Mouse (Mus musculus): ENCODE measurements around the gene Cradd.

Gene Cradd

DNA sequence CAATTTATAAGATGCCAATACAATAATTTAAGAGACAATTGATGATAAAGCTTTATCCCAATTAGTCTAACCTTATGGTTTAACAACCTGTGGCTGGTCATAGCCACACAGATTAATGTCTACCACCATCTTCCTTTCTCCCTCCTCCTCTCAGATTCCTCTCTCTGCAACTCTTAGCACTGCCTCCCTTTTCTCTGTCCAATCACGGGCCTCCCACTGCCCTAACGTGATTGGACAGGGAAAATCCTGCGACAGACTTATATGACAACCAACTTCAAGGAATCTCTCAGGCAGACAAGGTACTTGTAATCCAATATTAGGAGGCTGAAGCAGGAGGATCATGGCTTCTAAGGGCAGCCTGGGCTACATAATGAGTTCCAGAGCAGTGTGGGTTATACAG lies 8.7 kb upstream of the Cradd start:
- DNase-seq (ENCODE audit: low spot score in 2 of 2) = no peak

DNA sequence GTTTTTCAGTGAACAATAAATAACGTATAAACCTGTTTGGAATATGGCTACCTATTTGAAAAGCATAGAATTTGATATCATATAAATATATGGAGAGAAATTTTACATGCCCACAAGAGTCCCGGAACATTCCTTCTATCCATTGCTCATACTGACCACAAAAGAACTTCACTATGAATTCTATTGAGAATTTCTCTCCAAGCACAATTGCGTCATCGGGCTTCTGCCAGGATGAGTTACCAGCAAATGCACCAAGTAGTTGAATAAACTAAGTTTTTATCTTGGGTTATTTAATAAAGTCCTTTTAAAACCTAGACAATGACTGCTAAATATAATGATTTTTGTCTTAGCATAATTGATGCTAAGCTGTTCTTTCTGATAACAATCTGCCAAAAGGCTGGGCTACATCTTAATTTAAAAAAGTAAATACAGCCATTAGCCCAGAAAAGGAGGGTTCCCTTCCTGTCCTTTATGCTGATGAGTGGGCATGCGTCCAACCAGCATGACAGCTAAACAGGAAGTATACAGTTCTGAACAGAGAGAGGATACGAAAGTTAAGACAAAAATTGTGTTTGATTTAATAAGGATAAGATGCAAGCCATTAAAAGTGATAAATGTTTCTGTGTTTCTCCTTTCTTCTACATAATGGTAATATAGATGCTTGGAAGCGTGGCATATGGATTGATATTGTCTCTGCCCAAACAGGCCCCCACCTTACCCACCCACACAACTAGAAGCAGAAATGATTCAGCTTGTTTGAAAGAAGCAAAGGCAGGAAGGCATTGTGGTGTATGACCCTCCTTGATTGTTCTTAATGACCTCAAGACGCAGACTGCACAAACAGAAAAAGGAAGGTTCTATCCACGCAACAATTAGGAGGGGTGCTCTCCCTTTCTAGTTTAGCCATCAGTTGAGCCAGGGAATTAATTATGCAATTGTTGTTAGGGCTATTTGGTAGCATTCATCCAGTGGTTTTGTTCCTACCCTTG lies 6.7 kb upstream of the Cradd start:
- no peak for DNase-seq (ENCODE audit: low spot score in 2 of 2)

DNA sequence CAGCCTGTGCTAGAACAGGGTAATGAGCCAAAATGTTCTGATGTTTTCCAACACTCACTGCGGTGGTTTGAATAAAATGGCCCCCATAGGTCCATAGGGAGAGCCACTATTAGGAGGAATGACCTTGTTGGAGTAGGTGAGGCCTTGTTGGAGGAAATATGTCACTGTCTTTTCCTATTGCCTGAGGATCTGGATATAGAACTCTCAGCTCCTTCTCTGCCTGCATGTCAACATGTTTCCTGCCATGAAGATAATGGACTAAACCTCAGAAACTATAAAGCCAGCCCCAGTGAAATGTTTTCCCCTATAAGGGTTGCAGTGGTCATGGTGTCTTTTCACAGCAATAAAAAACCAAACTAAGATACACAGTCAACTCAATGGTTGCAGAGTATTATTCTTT lies 6.0 kb upstream of the Cradd start:
- DNase-seq (ENCODE audit: low spot score in 2 of 2) = no peak

DNA sequence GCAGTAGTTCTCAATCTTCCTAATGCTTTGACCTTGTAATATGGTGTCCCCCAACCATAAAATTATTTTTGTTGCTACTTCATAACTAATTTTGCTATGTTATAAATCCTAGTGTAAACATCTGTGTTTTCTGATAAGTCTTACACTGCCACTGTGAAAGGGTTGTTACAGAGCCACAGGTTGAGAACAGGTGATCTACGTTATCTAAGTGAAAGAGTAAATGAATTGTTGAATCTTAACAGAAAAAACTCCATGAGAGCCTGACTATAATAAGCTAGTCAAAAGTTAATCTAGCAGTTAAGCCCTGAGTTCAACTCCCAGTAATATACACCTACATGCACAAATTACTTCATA lies 322 bp upstream of the Cradd start:
- no peak for DNase-seq (ENCODE audit: low spot score in 2 of 2)

DNA sequence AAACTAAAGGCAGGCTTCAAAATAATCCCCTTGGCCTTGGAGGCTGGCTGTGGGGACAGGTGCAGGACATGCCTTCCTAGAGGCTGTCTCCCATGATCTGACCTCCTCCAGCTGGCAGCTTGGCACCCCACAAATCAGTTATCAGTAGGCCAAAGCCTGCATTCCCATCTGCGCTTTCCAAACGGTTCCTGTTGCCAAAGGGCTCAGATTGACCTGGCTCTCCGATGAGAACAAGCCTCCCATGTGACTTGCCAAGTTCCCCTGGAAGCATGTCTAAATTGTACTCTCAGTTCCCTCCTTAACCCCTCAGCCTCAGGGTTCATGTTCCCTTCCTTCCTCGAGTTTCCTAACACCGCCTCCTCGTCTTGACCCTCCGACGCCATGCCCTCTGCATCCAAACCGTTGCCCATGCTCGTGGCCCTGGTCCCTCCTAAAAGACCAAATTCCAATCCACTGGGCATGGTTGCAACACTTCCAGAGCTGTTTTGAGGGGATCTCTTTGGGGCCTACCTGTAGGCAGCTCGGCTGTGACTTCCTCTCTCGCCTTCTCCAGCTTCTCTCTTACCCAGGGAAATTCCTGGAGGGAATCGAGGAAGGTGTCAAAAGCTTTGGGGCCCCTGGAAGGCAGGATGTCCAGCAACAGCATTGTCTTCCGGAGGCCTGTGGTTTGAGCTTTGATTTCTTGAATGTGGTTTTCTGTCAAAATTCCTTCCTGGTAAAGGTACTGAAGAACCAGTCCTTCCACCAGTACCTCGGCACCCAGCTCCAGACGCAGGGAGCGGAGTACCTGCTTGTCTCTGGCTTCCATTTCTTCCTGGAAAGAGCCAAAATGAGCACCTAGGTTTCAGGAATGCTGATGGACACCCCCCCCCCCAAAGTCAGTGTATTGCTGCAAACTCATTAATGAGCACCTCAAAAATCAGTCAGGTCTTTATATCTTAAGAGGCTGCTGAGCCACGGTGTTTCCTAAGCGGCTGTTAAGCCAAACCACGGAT lies 1.6 kb downstream of the Cradd start:
- DNase-seq (ENCODE audit: low spot score in 2 of 2) = no peak

DNA sequence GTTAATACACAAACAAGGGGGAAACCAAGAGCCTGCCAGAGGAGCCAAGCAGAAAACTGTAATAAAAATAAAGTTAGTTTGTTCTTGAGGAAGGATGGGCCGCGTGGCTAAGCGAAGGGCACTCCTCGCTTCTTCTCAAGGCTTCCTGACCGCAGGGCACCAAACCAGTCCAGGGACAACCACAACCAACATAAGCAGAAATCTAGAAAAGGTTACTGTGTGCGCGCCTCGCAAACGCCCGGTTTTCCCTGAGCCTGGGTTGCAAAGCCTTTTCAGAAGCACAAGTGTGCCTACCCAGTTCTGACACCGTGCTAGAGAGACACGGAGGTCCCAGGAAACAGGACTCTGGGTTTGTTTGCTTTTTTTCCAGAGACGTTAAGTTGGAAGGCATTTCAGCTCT lies 4.9 kb downstream of the Cradd start:
- DNase-seq (ENCODE audit: low spot score in 2 of 2) = no peak

DNA sequence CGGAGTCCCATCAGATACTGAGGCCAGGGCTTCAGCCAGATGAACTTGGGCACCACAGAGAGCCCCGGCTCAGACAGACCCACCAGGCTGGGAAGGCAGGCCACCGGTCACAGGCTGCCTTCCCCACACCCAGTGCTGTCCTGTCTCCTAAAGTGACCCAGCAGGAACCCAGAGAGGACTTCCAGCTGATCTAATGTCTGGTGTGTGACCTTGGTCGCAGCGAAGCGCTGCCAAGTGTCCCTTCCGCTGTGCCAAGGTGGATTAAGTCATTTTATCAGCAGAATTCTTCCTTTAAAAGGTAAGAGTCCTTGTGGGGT lies 5.6 kb downstream of the Cradd start:
- no peak for DNase-seq (ENCODE audit: low spot score in 2 of 2)

DNA sequence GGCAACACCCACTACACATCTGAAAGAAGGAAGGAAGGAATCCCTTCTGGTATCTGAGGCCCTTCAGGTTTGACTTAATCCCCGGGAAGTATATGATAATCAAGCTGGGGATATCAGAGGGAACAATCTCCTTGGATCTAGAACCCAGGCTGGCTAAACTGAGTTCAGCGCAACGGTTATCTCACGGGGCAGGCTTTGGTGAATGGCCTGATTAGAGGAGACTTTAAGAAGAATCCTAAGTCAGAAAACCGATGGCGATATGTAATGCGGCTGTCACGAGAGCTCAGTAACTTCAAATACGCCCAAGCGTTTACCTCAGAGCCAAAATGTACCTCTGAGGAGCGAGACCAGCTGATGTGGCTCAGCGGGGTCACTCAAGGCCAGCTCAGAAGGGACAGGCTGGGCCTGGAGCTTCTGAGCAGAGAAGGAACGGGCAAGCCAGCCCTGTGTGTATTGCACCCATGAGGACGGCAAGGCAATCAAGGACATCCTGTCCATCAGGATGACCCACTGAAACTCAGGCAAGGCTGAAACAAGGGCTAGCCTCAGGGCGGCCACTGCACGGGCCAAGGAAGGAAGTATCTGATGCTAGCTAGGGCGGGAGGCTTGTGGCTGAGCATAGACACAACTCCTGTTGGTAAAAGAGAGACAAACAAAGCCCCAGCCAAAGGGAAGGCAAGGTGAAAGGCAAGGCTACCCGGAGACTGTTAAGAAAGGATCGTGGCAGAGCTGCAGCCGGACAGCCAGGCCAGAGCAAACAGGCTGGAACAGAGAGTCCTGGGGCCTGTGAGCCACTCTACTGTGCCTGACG lies 6.1 kb downstream of the Cradd start:
- DNase-seq (ENCODE audit: low spot score in 2 of 2) = no peak

DNA sequence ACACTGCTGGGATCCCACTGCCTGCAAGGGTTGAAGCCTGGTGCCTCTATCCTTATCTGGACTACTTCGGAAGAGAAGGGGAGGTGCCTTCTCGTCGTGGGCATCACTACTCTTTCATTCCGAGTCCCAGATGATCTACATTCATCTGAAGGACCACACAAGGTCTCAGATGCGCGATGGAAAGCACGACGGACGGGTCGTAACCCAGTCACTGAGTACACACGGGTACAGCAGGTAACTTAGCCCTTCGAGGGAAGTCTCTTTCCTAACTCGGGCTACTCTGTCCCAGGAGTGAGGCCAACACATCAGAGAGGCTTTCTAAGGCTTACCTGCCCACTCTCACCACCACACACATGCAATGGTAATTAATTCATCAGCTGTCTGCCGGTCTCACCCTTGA lies 6.8 kb downstream of the Cradd start:
- no peak for DNase-seq (ENCODE audit: low spot score in 2 of 2)

DNA sequence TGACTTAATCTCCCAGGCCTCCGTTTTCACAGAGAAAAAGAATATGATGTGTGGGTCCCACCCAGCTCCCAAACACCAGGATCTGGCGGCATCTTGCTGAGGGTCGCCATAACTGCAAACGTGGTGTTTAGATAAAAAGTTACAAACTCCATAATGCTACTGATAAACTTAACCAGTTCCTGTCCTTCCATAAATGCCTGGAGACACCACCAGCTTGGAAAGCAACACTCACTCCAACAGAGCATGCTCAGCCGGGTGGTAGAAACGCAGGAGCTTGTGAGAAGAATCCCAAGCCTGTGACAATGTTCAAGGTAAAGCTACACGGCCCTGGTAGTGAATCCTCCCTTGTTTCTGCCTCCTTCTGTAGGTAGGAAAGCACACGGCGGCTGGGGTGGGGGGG lies 7.3 kb downstream of the Cradd start:
- no peak for DNase-seq (ENCODE audit: low spot score in 2 of 2)

DNA sequence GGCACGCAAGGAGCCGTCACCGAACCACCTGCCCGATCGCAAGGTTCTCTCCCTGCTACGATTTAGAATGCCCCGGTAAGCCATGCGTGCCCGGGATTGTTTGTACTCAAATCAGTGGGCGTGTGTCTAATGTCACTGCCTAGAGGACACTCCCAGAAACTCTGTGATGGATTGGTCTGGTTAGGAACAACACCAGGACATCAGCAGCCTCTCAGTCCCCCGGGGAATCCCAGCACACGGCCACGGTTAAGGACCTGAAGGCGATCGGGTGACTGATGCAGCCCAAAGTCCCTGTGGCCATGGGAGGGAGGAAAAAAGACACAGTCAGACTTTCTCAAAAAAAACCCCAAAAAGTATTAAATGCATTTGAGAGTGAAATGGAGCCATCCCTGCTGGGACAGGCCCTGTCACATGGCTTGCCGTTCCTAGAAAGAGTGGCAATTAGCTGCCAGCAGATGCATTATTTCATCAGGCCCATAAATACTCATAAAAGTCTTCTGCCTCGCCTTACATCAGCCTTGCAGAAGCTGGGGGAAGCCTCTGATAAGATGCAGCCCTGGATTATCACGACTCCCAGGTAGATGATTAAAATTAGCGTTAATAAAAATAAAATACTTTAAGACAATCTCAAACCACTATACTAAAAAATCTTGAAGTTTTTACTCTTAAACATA lies 8.0 kb downstream of the Cradd start:
- DNase-seq (ENCODE audit: low spot score in 2 of 2) = no peak

DNA sequence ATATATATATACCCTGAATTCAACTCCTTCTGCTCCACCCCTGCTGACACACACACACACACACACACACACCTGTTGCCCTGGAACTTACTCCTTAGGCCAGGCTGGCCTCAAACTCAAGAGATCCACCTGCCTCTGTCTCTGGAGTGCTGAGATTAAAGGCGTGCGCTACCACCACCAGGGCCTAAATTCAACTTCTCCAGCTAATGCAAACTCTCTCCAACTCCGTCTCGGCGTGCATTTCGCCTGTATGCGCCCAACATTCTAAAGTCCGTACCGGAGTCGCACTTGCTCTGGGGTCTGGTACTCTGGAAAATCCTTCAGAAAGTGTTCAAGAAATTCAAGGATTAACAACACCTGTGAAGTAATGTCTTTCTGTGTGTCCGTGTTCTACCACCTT lies 8.6 kb downstream of the Cradd start:
- no peak for DNase-seq (ENCODE audit: low spot score in 2 of 2)

DNA sequence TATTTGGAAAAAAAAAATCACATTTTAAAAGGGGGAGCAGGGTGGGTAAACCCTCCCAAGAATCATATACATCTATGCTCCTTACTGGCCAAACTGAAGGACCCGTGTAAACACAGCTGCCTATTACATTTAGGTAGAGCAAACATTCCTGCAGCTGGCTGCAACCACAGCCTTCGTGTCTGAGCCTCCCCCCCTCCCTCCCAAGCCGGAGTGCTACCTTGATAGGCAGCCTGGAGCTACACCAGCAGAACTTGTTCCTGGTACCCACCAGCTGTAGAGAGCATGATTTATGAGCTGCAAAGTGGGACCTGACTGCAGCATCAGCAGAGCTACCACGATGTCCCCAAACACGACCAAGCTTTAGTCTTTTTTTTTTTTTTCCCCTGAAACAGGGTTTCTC lies 9.9 kb downstream of the Cradd start:
- DNase-seq (ENCODE audit: low spot score in 2 of 2) = no peak

DNA sequence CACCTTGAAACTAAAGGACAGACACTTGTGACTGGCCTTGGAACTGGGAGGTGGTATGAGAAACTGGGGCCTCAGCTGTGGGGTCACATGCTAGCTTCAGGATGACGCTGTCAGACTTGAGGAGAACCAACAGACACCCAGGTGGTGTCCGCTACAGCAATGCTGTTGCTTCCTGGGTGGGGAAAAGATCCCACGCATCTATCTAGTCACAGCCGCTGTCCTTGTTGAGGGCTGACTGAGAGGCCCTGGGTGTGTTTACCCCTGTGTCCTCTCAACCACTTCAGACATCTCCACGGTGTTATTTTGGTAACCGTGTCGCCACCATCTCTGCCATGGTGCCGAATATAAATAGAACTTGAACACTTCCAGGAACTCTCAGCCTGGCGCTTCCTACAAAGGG lies 10.4 kb downstream of the Cradd start:
- no peak for DNase-seq (ENCODE audit: low spot score in 2 of 2)

DNA sequence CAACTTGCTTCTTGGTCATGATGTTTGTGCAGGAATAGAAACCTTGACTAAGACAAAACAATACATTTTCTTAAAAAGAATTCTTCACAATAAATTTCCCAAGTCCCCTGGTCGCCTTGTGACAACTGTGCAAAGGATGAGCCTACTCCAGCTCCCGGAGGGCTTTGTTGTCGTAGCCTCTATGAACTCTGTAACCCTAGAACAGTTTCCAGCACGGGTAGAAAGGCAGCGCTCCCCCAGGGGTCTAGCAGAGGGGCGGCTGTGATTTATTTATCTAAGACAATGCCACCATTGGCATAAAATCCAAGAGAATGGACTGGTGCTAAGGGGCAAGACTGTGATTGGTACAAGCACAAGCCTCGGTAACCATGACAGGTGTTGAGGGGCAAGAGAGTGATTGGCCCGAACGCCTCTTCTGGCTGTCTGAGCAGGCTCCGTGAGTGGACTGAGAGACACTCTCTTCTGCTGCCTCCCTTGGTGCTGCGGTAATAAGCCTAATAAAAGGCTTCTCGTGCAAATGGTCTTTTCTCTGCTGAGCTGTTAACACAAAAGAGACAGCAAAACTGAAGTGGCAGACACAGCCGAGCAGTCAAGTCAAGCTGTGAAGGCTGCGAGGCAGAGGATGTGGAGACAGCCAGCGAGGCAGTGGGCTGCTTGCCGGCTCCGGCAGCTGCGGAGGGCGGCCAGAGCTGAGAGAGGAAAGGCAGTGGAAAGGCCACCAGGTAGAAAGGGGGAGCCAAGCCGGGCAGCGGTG lies 13.1 kb downstream of the Cradd start:
- DNase-seq (ENCODE audit: low spot score in 2 of 2) = no peak

DNA sequence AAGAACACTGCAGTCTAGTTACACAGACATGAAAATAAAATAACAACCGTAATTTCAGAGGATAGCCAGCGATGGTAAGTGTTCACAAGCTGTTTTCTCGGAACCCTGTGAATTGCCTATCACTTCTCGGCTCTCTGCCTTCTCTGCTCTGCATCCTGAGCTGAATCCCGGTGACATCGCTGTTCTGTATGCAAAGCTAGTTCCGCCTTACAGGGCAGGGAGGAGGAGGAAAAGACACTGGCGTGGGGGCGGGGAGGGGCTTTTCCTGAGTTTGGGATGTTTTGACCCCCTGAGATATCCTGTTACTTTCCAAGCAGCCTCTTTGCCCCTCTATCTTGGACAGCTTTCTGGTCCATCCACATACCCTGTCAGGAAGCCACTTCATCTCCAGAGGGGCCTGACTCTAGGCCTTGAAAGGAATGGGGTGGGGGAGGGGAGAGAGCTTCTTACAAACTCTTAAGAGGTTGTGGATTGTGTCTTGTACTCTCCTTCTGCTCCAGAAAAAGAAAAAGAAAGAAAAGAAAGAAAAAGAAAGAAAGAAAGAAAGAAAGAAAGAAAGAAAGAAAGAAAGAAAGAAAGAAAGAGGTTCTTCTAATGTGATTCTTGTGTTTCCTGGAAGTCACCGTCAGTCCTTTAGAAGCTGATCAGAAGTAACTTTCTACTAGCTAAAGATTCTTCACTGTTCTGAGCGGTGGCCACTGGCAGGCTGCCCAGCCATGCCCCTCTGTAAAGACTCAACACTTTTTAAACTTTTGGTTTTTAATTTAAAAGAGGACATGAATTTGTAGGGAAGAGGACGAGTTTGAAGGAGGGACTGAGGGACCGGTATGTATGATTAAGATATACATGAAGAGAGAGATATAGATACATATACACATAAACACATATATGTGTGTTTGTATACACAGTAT lies 14.3 kb downstream of the Cradd start:
- no peak for DNase-seq (ENCODE audit: low spot score in 2 of 2)

DNA sequence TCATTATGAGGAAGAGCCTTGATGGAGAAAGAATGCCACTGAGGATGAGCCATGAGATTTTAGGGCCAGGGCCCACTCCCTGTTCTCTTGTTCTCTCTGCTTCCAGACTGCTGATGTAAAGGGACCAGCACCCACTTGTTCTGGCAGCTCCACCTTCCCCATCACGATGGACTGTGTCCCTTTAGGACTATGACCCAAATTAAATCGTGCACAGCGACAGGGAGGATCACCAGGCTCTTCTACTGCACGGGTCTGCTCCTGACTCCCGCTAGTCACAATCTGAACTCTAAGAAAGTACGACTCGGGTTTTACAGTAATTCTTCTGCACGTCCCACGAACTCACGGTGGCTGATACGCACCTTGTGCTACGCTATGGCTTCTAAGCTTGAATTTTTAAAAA lies 14.9 kb downstream of the Cradd start:
- no peak for DNase-seq (ENCODE audit: low spot score in 2 of 2)

DNA sequence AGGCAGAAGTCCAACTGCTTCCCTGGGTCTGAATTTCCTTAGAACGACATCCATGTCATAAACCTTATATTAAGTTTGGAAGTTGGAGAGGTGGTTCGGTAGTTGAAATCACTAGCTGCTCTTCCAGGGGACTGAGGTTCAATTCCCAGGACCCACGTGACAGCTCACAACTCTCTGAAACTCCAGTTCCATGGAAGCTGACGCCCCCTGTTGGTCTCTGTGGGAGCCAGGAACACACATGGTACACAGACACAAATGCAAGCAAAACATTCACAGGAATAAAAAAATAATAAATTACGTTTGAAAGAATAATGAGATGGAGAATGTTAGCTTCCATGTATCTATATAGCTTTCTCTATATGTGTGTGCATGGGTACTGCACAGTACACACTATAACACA lies 16.0 kb downstream of the Cradd start:
- no peak for DNase-seq (ENCODE audit: low spot score in 2 of 2)

DNA sequence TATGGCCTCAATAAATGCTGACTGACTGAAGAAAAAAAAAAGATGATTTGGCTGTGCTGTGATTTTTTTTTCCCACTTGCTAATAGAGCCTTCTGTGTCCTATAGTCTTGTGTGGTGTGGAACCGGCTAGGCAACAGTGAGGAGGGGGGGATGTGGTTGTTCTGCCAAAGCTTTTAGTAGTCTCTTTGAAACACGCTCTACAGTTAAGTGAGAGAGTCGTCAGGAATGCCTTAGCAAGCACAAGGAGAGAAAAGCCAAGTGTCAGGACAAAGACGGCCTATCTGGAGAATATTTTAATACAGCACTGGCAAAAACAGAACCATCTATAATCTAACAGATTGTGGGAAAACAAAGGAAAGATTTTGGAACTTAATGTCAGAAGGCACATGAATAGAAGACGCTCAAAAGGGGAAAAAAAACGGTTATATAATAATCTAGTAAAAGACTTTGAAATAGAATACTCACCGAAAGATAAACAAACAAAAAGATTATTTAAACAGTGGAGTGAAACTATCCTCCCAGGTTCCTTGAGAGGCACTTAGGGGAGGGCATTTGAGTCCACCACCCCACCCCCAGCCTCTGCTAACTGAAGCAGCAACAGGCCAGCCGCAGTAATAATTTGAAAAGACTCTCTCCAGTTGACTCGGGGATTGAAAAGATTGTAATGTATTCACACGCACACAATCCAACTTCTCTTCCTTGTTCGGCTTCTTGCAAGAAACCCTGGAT lies 16.9 kb downstream of the Cradd start:
- no peak for DNase-seq (ENCODE audit: low spot score in 2 of 2)

All from right cerebral cortex, adult 2 months (tissue).